Mouse (Mus musculus) hindbrain, postnatal 0 days (tissue): ENCODE data around the gene Atp8a2. TPM values are rescaled to one million over a fixed set of nuclear protein-coding genes. Genes with fewer than 3 reads are reported as not detected.

Experiments
- ATAC-seq: fragments of 200-750 bp; cut with Nextera tagmentation; 2 replicates; pipeline ENCODE4 v1.8.0; 2017; ENCODE audit warnings: mild to moderate bottlenecking, moderate TSS enrichment, moderate library complexity
- DNase-seq: peaks from one replicate; pipeline ENCODE4 v3.0.0-alpha.2; 2015; ENCODE audit warnings: low spot score
- H3K27ac ChIP-seq: fragments of 300-500 bp; sonication (generic); 2 replicates; pipeline ENCODE4 v1.5.1; 2014; ENCODE audit warnings: mild to moderate bottlenecking
- H3K27me3 ChIP-seq: fragments of 300-500 bp; sonication (generic); 2 replicates; pipeline ENCODE4 v1.6.1; 2014; ENCODE audit warnings: low read length, mixed read lengths; ENCODE audit not compliant: insufficient read depth
- H3K36me3 ChIP-seq: fragments of 300-500 bp; sonication (generic); 2 replicates; pipeline ENCODE4 v1.6.1; 2014; ENCODE audit warnings: low read length, mixed read lengths; ENCODE audit not compliant: insufficient read depth
- H3K4me1 ChIP-seq: fragments of 300-500 bp; sonication (generic); 2 replicates; pipeline ENCODE4 v1.6.1; 2014; ENCODE audit warnings: antibody characterized with exemption, low read length, mixed read lengths; ENCODE audit not compliant: insufficient read depth
- H3K4me2 ChIP-seq: fragments of 300-500 bp; sonication (generic); 2 replicates; pipeline ENCODE4 v1.6.1; 2014; ENCODE audit warnings: low read depth, mild to moderate bottlenecking, low read length, moderate library complexity, mixed read lengths
- H3K4me3 ChIP-seq: fragments of 300-500 bp; sonication (generic); 2 replicates; pipeline ENCODE4 v1.5.1; 2014; ENCODE audit warnings: low read length
- H3K9ac ChIP-seq: fragments of 300-500 bp; sonication (generic); replicated peaks from 2 replicates; pipeline ENCODE4 v1.6.1; 2014; ENCODE audit warnings: mild to moderate bottlenecking, low read length, moderate library complexity, mixed read lengths
- H3K9me3 ChIP-seq: fragments of 300-500 bp; sonication (generic); 2 replicates; pipeline ENCODE4 v1.6.1; 2016; ENCODE audit warnings: low read length, mixed read lengths
- CTCF ChIP-seq: IDR thresholded peaks from 2 replicates; pipeline ENCODE4 v1.5.1; 2016; ENCODE audit warnings: antibody characterized with exemption, control low read depth, low read depth
- WGBS: fragments of 180-500 bp; shearing (Covaris S2); extraction: QIAGEN DNeasy Blood & Tissue Kit; methylation state at CpG from one replicate; pipeline ENCODE4 v1.1.7; 2014; 5-methylcytosine and 5-hydroxymethylcytosine counted together
- polyA plus RNA-seq: library from polyadenylated mRNA; unstranded; fragments of >200 nt; fragmentation: Nextera tagmentation; extraction: Ambion mirVana; gene quantifications from 2 replicates; pipeline ENCODE4 v1.2.1, GENCODE M21; 2015
- total RNA-seq: library from RNA; depleted of rRNA; stranded (reverse); fragments of >200 nt; gene quantifications from 2 replicates; pipeline ENCODE4 v1.2.3, GENCODE M21; 2014

Gene Atp8a2
- total and polyA plus RNA-seq, 2 experiments from 2014 or later, result 29.1 to 41.7 TPM

DNA sequence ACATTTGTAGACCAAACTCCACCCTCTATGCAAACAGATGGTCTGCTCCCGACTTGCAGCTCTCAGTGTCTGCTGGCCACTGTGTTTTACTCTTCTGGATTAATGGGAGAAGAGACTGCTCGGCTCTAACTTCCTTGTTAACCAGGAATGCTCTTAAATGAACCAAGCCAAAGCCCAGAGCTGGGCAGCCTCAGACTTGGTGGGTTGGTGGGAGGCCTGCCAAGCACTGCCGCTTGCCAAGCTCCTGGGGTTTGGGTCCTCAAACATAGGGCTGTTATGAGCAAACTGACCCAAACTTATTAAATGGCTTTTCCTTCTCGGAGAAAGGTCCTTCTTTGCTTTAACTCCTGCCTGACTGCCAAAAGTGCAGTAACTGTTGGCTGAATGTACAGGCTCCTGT is 390.1 kb downstream of the Atp8a2 start:
- 31% methylated on average over 4 of the region's 4 CpGs for WGBS
- Histone ChIP-seq H3K36me3 (no peaks in the 10 kb centered on the region), H3K9me3 (no peaks in the 10 kb centered on the region), H3K9ac (no peak overlapping the region), H3K27me3 (no peaks in the 10 kb centered on the region), H3K27ac (no peak overlapping the region), H3K4me3 (no peak overlapping the region), H3K4me2 (no peak overlapping the region), H3K4me1 (no peaks in the 10 kb centered on the region)
- no peak for ATAC-seq
- TF ChIP-seq CTCF, result no peak
- peak; percentile 62 for DNase-seq

GRCm38 (mm10) chr14:59806159-59806558 is 390.8 kb downstream of the Atp8a2 start:
- DNase-seq, result peak; percentile 25
- Histone ChIP-seq H3K4me1 (no peaks in the 10 kb centered on the region), H3K27ac (no peak overlapping the region), H3K4me2 (no peak overlapping the region), H3K27me3 (no peaks in the 10 kb centered on the region), H3K4me3 (no peak overlapping the region), H3K9ac (no peak overlapping the region), H3K9me3 (no peaks in the 10 kb centered on the region), H3K36me3 (no peaks in the 10 kb centered on the region)
- WGBS, result 56% methylated on average over 4 of the region's 4 CpGs
- ATAC-seq, result no peak
- no peak for TF ChIP-seq CTCF

DNA sequence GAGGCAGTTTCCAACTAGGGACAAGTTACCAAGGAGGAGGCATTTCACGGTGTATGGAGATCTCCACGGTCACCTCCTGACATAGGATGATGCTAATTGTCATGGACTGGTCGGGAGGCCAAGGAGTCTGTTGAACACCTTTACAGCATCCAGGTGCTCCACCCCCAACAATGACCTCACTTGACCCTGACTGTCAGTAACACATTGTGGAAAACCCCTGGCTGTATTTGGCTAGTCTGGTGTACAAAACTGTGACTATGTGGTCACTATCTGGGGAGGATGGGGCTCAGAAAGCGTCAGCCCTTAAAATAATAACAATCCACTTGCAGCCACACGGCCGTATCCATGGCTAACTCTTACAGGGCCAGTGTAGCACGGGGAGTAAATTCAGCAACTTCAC is 391.3 kb downstream of the Atp8a2 start:
- no peak for TF ChIP-seq CTCF
- H3K4me2 ChIP-seq, result no peak overlapping the region
- no peaks in the 10 kb centered on the region for H3K27me3 ChIP-seq
- H3K9ac ChIP-seq, result no peak overlapping the region
- DNase-seq, result no peak
- no peaks in the 10 kb centered on the region for H3K36me3 ChIP-seq
- H3K9me3 ChIP-seq, result no peaks in the 10 kb centered on the region
- H3K4me1 ChIP-seq, result no peaks in the 10 kb centered on the region
- no peak overlapping the region for H3K4me3 ChIP-seq
- WGBS, result 66% methylated on average over 7 of the region's 7 CpGs
- no peak for ATAC-seq
- H3K27ac ChIP-seq, result no peak overlapping the region

DNA sequence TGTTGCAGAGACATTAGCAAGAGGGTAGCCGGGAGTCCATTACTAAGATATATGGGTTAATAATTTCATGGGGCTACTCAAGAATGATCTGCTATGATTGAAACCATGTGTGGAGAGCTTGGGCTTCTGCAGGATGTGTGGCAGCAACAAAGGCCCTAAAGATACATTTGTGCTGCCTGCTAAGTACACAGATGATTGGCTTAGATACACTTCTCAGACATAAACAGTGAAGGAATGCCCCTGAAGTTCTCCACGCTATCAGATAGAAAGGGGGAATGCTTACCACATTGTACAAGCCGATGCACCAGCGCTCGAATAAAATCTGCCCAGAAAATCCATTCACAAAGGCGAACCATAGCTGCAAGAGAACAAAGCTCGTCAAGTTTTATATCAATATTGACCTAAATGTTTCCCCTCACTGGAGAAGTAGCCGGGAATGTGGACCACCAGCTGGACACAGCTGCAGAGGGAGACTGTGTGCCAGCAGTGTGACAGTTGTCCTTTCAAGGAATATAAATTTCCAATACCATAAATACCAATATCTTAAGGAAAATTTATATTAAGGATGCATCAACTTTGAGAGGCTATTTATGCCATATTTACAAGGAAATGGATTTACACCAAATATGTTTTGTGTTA is 394.9 kb downstream of the Atp8a2 start:
- Histone ChIP-seq H3K9ac (no peak overlapping the region), H3K27me3 (no peaks in the 10 kb centered on the region), H3K4me2 (no peak overlapping the region), H3K36me3 (no peaks in the 10 kb centered on the region), H3K4me1 (no peaks in the 10 kb centered on the region), H3K9me3 (no peaks in the 10 kb centered on the region), H3K27ac (no peak overlapping the region), H3K4me3 (no peak overlapping the region)
- DNase-seq, result no peak
- WGBS, result 73% methylated on average over 8 of the region's 8 CpGs
- ATAC-seq, result no peak
- no peak for TF ChIP-seq CTCF

DNA sequence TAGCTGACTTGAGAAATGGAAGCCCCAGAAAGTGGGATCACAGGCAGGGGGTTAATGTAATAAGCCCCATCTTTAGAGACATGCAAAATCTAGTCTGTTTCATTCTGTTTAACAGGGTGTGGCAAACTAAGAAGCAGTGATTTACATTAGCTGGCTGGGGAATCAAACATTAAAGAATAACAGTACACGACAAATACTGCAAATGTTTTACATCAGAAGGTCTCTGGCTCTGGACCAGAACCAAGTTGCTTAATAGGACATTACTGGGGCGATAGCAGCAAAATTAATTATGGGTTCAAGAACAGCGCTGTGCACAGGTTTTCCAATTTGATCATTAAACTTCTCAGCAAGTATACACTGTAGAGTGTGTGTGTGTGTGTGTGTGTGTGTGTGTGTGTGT is 397.5 kb downstream of the Atp8a2 start:
- H3K27me3 ChIP-seq, result no peaks in the 10 kb centered on the region
- no peak overlapping the region for H3K9ac ChIP-seq
- no peak overlapping the region for H3K4me3 ChIP-seq
- H3K9me3 ChIP-seq, result no peaks in the 10 kb centered on the region
- no peaks in the 10 kb centered on the region for H3K36me3 ChIP-seq
- DNase-seq, result no peak
- WGBS, result 73% methylated on average over 3 of the region's 3 CpGs
- H3K4me1 ChIP-seq, result no peaks in the 10 kb centered on the region
- H3K27ac ChIP-seq, result no peak overlapping the region
- ATAC-seq, result no peak
- TF ChIP-seq CTCF, result no peak
- no peak overlapping the region for H3K4me2 ChIP-seq

DNA sequence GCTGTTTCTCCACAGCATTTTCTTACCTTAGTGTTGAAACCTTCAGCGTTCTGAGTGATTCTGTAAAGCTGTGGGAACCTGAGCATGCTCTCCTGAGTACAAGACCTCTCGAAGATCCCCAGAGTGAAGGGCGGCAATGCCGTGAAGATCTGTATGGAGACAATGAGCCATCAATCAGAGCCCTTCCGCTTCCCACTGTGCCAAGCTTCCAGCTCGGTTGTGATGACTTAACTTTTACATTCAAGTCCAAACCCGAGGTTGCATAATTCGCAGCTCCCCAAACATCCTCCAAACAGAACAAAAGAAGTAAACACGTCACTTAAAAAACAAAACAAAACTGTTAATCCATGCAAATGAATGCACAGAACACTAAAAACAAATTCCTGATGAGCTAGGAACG is 403.1 kb downstream of the Atp8a2 start:
- Histone ChIP-seq H3K27ac (no peak overlapping the region), H3K9me3 (no peaks in the 10 kb centered on the region), H3K9ac (no peak overlapping the region), H3K4me2 (no peak overlapping the region), H3K27me3 (no peaks in the 10 kb centered on the region), H3K36me3 (no peaks in the 10 kb centered on the region), H3K4me1 (no peaks in the 10 kb centered on the region), H3K4me3 (no peak overlapping the region)
- ATAC-seq (no peak), DNase-seq (no peak)
- TF ChIP-seq CTCF, result no peak
- WGBS, result 31% methylated on average over 10 of the region's 10 CpGs
